Mouse (Mus musculus): ENCODE data around the gene Ap1b1. TPM values are rescaled to one million over a fixed set of nuclear protein-coding genes. Genes with fewer than 3 reads are reported as not detected.

Ap1b1 gene
- polyA plus RNA-seq (2012): 47.3 and 50.3 TPM in 2 replicates

DNA sequence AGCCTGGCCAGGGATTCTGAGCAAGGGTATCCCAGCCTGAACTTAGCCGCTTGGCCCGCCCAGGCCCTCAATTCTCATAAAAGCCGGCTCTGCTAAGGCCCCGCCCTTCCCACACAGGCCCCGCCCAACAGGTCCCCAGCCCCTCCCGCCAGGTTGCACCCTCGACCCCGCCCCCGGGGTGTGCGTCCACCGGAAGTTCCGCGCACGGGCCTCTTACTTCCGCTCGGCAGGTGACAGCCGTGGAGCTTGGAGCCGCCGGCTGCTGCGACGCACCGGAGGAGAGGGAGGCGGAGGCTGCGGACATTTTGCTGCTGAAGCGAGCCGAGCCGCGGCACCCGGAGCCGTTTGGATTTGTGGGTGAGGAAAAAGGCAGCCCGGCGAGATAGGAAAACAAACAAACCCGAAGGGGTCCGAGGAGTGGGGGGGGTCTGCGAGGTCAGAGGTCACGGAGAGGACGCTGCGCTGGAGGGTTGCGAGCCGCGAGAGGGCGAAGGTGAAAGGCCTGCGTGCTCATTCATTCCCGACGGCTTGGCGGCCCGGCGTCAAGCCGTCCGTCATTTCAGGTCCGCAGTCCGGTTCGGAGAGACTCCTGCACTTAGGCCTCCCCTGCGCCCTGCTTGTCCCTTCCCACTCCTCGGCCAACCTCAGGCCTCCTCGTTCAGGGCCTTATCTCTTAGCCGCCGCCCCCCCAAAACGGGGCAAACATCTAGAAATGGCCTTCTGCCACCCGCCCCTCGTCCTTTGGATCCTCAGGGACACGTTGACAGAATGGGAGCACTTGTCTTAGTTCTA is at the start of gene Ap1b1:
Ap1b1 (plus strand) TSS at position 130 of the 792 bp plus-strand sequence.

DNA sequence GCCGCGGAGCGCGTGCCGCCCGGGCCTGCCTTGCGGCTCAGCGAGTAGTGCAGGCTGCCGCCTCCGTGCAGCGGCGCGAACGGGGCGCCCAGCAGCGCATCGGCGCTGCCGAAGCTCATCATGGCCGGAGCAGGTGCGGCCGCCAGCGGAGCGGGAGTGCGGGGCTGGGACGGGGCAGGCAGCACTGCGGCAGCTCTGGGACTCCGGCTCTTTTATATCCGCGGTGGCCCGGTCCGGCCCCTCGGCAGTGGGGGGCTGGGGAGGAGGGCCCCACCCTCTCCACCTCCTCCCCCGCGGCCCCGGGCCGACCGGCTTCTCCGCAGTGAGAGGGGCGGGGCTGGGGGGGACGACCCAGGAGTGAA is 38.8 kb upstream of the Ap1b1 start, which contains the start of gene Nefh:
Nefh (minus strand) TSS at position 252 of the 362 bp plus-strand sequence.

GRCm38 (mm10) chr11:5057856-5058641 is 71.4 kb downstream of the Ap1b1 start, which contains the start of gene Rasl10a:
Gene Rasl10a, plus strand, starts transcription at chr11:5058128.

GRCm38 (mm10) chr11:5065056-5065821 is 78.6 kb downstream of the Ap1b1 start, which contains the start of gene Gas2l1:
Gene Gas2l1, minus strand, starts transcription at chr11:5065327.

Other genes with a start within 250 kb of the Ap1b1 start
- 0.02 and 0.06 TPM in 2 replicates for gene Cabp7, start 240.0 kb upstream of the Ap1b1 start, polyA plus RNA-seq (2012)
- gene Nf2, start 137.3 kb upstream of the Ap1b1 start, polyA plus RNA-seq (2012): 52.8 and 56.6 TPM in 2 replicates
- 21.8 and 33.4 TPM in 2 replicates for gene Nipsnap1, start 112.9 kb upstream of the Ap1b1 start, polyA plus RNA-seq (2012)
- 6.0 and 7.0 TPM in 2 replicates for gene Thoc5, start 91.5 kb upstream of the Ap1b1 start, polyA plus RNA-seq (2012)
- gene Nefh, start 38.8 kb upstream of the Ap1b1 start, polyA plus RNA-seq (2012): 6.0 and 12.2 TPM in 2 replicates
- gene Rasl10a, start 71.3 kb downstream of the Ap1b1 start, polyA plus RNA-seq (2012): 0.24 and 0.56 TPM in 2 replicates
- 10.5 and 12.6 TPM in 2 replicates for gene Gas2l1, start 78.5 kb downstream of the Ap1b1 start, polyA plus RNA-seq (2012)
- gene Rhbdd3, start 112.1 kb downstream of the Ap1b1 start, polyA plus RNA-seq (2012): 41.0 and 53.4 TPM in 2 replicates
- 833 and 1,457 TPM in 2 replicates for gene Ewsr1, start 112.4 kb downstream of the Ap1b1 start, polyA plus RNA-seq (2012)
- gene Emid1, start 165.4 kb downstream of the Ap1b1 start, polyA plus RNA-seq (2012): 33.4 and 48.0 TPM in 2 replicates

Data from megakaryocyte-erythroid progenitor cell, adult 5 weeks (primary cell).